Mouse (Mus musculus): ENCODE data around the gene Gjb1. TPM values are rescaled to one million over a fixed set of nuclear protein-coding genes. Genes with fewer than 3 reads are reported as not detected.

The Gjb1 gene
- polyA plus RNA-seq, 1 experiment from 2014 or later: 0.49 TPM

- Histone ChIP-seq H3K27ac (peak overlapping the region; percentile 77), H3K9me3 (no peaks in the 10 kb centered on the region), H3K36me3 (no peaks in the 10 kb centered on the region), H3K4me2 (peak overlapping the region; percentile 67), H3K27me3 (no peaks in the 10 kb centered on the region), H3K4me1 (peaks cover 11% of the 10 kb centered on the region), H3K9ac (peak overlapping the region; percentile 70), H3K4me3 (peak overlapping the region; percentile 61)
- 17% methylated on average over 43 of the region's 54 CpGs for WGBS
- peak; percentile 95 for ATAC-seq (ENCODE audit: borderline replicate concordance, extremely low read depth, low FRiP score, low TSS enrichment)
Measured at GRCm38 (mm10) chrX:101419725-101420699, 43.8 kb downstream of the Gjb1 start.

GRCm38 (mm10) chrX:101420700-101421095, 44.5 kb downstream of the Gjb1 start, which contains the start of gene Zmym3:
Zmym3 (minus strand) TSS chrX:101420849.
- WGBS: 21% methylated on average over 4 of the region's 4 CpGs
- no peaks in the 10 kb centered on the region for H3K27me3 ChIP-seq
- peak within 1 kb of the TSS; percentile 67 for H3K4me2 ChIP-seq
- H3K36me3 ChIP-seq: no peaks in the 10 kb centered on the region
- H3K4me1 ChIP-seq: peaks cover 11% of the 10 kb centered on the region
- no peaks in the 10 kb centered on the region for H3K9me3 ChIP-seq
- ATAC-seq (ENCODE audit: borderline replicate concordance, extremely low read depth, low FRiP score, low TSS enrichment): peak; percentile 13; the same call in 1 of the 2 replicates
- peak within 1 kb of the TSS; percentile 77 for H3K27ac ChIP-seq
- H3K4me3 ChIP-seq: peak within 1 kb of the TSS; percentile 61
- H3K9ac ChIP-seq: peak within 1 kb of the TSS; percentile 70

GRCm38 (mm10) chrX:101423462-101423861, 47.3 kb downstream of the Gjb1 start:
- no peaks in the 10 kb centered on the region for H3K9me3 ChIP-seq
- no peaks in the 10 kb centered on the region for H3K36me3 ChIP-seq
- H3K4me3 ChIP-seq: no peak overlapping the region
- no peak overlapping the region for H3K9ac ChIP-seq
- WGBS: 68% methylated on average over 2 of the region's 2 CpGs
- ATAC-seq (ENCODE audit: borderline replicate concordance, extremely low read depth, low FRiP score, low TSS enrichment): no peak
- no peaks in the 10 kb centered on the region for H3K27me3 ChIP-seq
- H3K27ac ChIP-seq: no peak overlapping the region
- H3K4me2 ChIP-seq: no peak overlapping the region
- H3K4me1 ChIP-seq: peaks cover 3% of the 10 kb centered on the region

GRCm38 (mm10) chrX:101427774-101428173, 51.6 kb downstream of the Gjb1 start:
- no peak overlapping the region for H3K9ac ChIP-seq
- no peak for ATAC-seq (ENCODE audit: borderline replicate concordance, extremely low read depth, low FRiP score, low TSS enrichment)
- H3K4me3 ChIP-seq: no peak overlapping the region
- H3K4me2 ChIP-seq: no peak overlapping the region
- 9% methylated on average over 1 of the region's 1 CpGs for WGBS
- H3K36me3 ChIP-seq: peaks cover 5% of the 10 kb centered on the region; the same call in 1 of the 2 replicates
- H3K4me1 ChIP-seq: no peaks in the 10 kb centered on the region
- no peak overlapping the region for H3K27ac ChIP-seq
- H3K27me3 ChIP-seq: no peaks in the 10 kb centered on the region
- no peaks in the 10 kb centered on the region for H3K9me3 ChIP-seq

GRCm38 (mm10) chrX:101428785-101429141, 52.6 kb downstream of the Gjb1 start:
- Histone ChIP-seq H3K4me1 (no peaks in the 10 kb centered on the region), H3K27me3 (no peaks in the 10 kb centered on the region), H3K4me2 (peak overlapping the region; percentile 45), H3K9ac (0 out of 2 replicates have a peak overlapping the region, but pooled peaks have one; percentile 1), H3K36me3 (peaks cover 8% of the 10 kb centered on the region; the same call in 1 of the 2 replicates), H3K4me3 (peak overlapping the region; percentile 61), H3K27ac (peak overlapping the region; percentile 88), H3K9me3 (no peaks in the 10 kb centered on the region)
- WGBS: 27% methylated on average over 7 of the region's 7 CpGs
- no peak for ATAC-seq (ENCODE audit: borderline replicate concordance, extremely low read depth, low FRiP score, low TSS enrichment)

- H3K9ac ChIP-seq: peak within 1 kb of the TSS; percentile 82
- peak; percentile 95 for ATAC-seq (ENCODE audit: borderline replicate concordance, extremely low read depth, low FRiP score, low TSS enrichment)
- H3K4me3 ChIP-seq: peak within 1 kb of the TSS; percentile 61
- peak within 1 kb of the TSS; percentile 93 for H3K27ac ChIP-seq
- peak within 1 kb of the TSS; percentile 48 for H3K4me2 ChIP-seq
- no peaks in the 10 kb centered on the region for H3K27me3 ChIP-seq
- no peaks in the 10 kb centered on the region for H3K4me1 ChIP-seq
- 19% methylated on average over 51 of the region's 51 CpGs for WGBS
- peaks cover 10% of the 10 kb centered on the region; the same call in 1 of the 2 replicates for H3K36me3 ChIP-seq
- no peaks in the 10 kb centered on the region for H3K9me3 ChIP-seq
Measured at GRCm38 (mm10) chrX:101429142-101429949, 53.2 kb downstream of the Gjb1 start, which contains the start of gene Nono. Nono (plus strand) TSS chrX:101429318.

GRCm38 (mm10) chrX:101429976-101430375, 53.8 kb downstream of the Gjb1 start:
- Histone ChIP-seq H3K4me3 (peak overlapping the region; percentile 61), H3K27ac (peak overlapping the region; percentile 93), H3K4me2 (peak overlapping the region; percentile 48), H3K9ac (peak overlapping the region; percentile 82), H3K27me3 (no peaks in the 10 kb centered on the region), H3K4me1 (no peaks in the 10 kb centered on the region), H3K36me3 (peaks cover 11% of the 10 kb centered on the region; the same call in 1 of the 2 replicates), H3K9me3 (no peaks in the 10 kb centered on the region)
- ATAC-seq (ENCODE audit: borderline replicate concordance, extremely low read depth, low FRiP score, low TSS enrichment): peak; percentile 41; the same call in 1 of the 2 replicates
- 24% methylated on average over 14 of the region's 14 CpGs for WGBS

Other genes with a start within 250 kb of the Gjb1 start
- 49.2 and 50.6 TPM in 2 replicates for gene Snx12, start 153.8 kb upstream of the Gjb1 start, polyA plus RNA-seq (2015; fragmentation: Nextera tagmentation; extraction: Ambion mirVana)
- gene Foxo4, start 121.8 kb upstream of the Gjb1 start, polyA plus RNA-seq (2015; fragmentation: Nextera tagmentation; extraction: Ambion mirVana): 1.9 and 2.0 TPM in 2 replicates
- gene Gm614, start 112.4 kb upstream of the Gjb1 start, polyA plus RNA-seq (2015; fragmentation: Nextera tagmentation; extraction: Ambion mirVana): not detected in 2 replicates
- gene Il2rg, start 108.1 kb upstream of the Gjb1 start, polyA plus RNA-seq (2015; fragmentation: Nextera tagmentation; extraction: Ambion mirVana): 19.4 and 27.6 TPM in 2 replicates
- not detected in 2 replicates for gene Gm20489, start 107.4 kb upstream of the Gjb1 start, polyA plus RNA-seq (2015; fragmentation: Nextera tagmentation; extraction: Ambion mirVana)
- gene Med12, start 102.3 kb upstream of the Gjb1 start, polyA plus RNA-seq (2015; fragmentation: Nextera tagmentation; extraction: Ambion mirVana): 29.5 and 32.3 TPM in 2 replicates
- 5.1 and 6.0 TPM in 2 replicates for gene Nlgn3, start 77.2 kb upstream of the Gjb1 start, polyA plus RNA-seq (2015; fragmentation: Nextera tagmentation; extraction: Ambion mirVana)
- gene Zmym3, start 44.5 kb downstream of the Gjb1 start, polyA plus RNA-seq (2015; fragmentation: Nextera tagmentation; extraction: Ambion mirVana): 29.8 and 32.2 TPM in 2 replicates
- gene Nono, start 52.9 kb downstream of the Gjb1 start, polyA plus RNA-seq (2015; fragmentation: Nextera tagmentation; extraction: Ambion mirVana): 433 and 440 TPM in 2 replicates
- 3.8 and 5.2 TPM in 2 replicates for gene Itgb1bp2, start 72.7 kb downstream of the Gjb1 start, polyA plus RNA-seq (2015; fragmentation: Nextera tagmentation; extraction: Ambion mirVana)
- gene Taf1, start 156.4 kb downstream of the Gjb1 start, polyA plus RNA-seq (2015; fragmentation: Nextera tagmentation; extraction: Ambion mirVana): 12.4 and 14.7 TPM in 2 replicates

Data from lung, embryonic 15.5 days (tissue).